Mouse (Mus musculus) testis, adult 2 months (tissue): ENCODE data around the gene Taldo1. TPM values are rescaled to one million over a fixed set of nuclear protein-coding genes. Genes with fewer than 3 reads are reported as not detected.

Source experiments
- H3K27ac ChIP-seq: fragments of 200-500 bp; 2 replicates; pipeline ENCODE4 v1.5.1; 2012; ENCODE audit warnings: low read depth, low read length; ENCODE audit not compliant: control insufficient read depth, insufficient read depth
- H3K27me3 ChIP-seq: fragments of 200-500 bp; 2 replicates; pipeline ENCODE4 v1.6.1; 2012; ENCODE audit warnings: mild to moderate bottlenecking, low read length, moderate library complexity; ENCODE audit not compliant: control insufficient read depth, insufficient read depth
- H3K36me3 ChIP-seq: fragments of 200-500 bp; 2 replicates; pipeline ENCODE4 v1.6.1; 2012; ENCODE audit warnings: mild to moderate bottlenecking, low read length; ENCODE audit not compliant: control insufficient read depth, insufficient read depth
- H3K4me1 ChIP-seq: fragments of 200-500 bp; 2 replicates; pipeline ENCODE4 v1.6.1; 2012; ENCODE audit warnings: low read length; ENCODE audit not compliant: control insufficient read depth, insufficient read depth
- H3K4me3 ChIP-seq: fragments of 200-500 bp; 2 replicates; pipeline ENCODE4 v1.5.1; 2012; ENCODE audit warnings: low read depth, mild to moderate bottlenecking, low read length, moderate library complexity, mixed read lengths; ENCODE audit not compliant: control insufficient read depth
- CTCF ChIP-seq: fragments of 200-500 bp; IDR thresholded peaks from 2 replicates; pipeline ENCODE4 v1.5.1; 2012; ENCODE audit warnings: low read depth, mild to moderate bottlenecking, inconsistent platforms, low read length, moderate library complexity; ENCODE audit not compliant: control insufficient read depth, insufficient read depth, insufficient replicate concordance
- POLR2A ChIP-seq: fragments of 200-500 bp; IDR thresholded peaks from 2 replicates; pipeline ENCODE4 v1.6.1; 2012; ENCODE audit warnings: low read depth, mild to moderate bottlenecking, inconsistent platforms, low read length, moderate library complexity; ENCODE audit not compliant: control insufficient read depth
- polyA plus RNA-seq: library from polyadenylated mRNA; depleted of rRNA; stranded (reverse); fragments of >200 nt; gene quantifications from 2 replicates; pipeline ENCODE4 v1.2.3, GENCODE M21; 2012

Taldo1 gene
- polyA plus RNA-seq, 1 experiment = 26.0 TPM

DNA sequence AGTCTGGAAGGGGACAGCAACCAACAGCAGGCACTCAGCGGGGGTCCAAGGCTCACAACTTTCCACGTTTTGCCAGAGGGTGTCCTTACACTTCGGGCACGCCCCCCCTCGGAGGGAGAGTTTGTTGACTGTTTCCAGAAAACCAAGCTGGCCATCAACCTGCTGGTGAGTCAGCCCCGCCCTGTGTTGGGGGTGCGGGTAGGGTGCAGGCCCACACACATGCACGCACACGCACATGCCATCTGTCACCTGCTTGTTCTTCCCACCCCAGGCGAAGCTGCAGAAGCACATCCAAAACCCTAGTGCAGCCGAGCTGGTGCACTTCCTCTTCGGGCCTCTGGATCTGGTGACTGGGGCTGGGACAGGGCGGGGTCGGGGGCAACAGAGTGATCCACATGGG, 35.0 kb upstream of the Taldo1 start:
- no peaks in the 10 kb centered on the region for H3K27me3 ChIP-seq
- peaks cover 2% of the 10 kb centered on the region for H3K4me1 ChIP-seq
- no peak overlapping the region for H3K27ac ChIP-seq
- H3K4me3 ChIP-seq = no peak overlapping the region
- H3K36me3 ChIP-seq = no peaks in the 10 kb centered on the region
- TF ChIP-seq CTCF = no peak
- TF ChIP-seq POLR2A = no peak

DNA sequence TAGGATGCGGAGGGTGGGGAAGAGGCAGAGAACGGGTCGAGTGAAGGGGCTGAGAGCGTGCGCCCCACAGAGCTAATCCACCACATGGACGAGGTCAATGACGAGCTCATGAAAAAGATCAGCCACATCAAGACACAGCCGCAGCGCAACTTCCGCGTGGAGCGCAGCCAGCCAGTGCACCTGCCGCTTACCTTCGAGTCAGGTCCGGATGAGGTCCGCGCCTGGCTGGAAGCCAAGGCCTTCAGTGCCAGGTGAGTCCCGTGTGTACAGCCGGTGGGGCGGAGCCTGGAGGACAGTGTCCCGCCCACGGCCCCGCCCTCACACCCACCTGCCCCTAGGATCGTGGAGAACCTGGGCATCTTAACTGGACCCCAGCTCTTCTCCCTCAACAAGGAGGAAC, 30.5 kb upstream of the Taldo1 start:
- no peak overlapping the region for H3K27ac ChIP-seq
- no peaks in the 10 kb centered on the region; the same call in 1 of the 2 replicates for H3K4me1 ChIP-seq
- TF ChIP-seq CTCF (no peak), POLR2A (no peak)
- no peak overlapping the region for H3K4me3 ChIP-seq
- no peaks in the 10 kb centered on the region for H3K36me3 ChIP-seq
- no peaks in the 10 kb centered on the region for H3K27me3 ChIP-seq

DNA sequence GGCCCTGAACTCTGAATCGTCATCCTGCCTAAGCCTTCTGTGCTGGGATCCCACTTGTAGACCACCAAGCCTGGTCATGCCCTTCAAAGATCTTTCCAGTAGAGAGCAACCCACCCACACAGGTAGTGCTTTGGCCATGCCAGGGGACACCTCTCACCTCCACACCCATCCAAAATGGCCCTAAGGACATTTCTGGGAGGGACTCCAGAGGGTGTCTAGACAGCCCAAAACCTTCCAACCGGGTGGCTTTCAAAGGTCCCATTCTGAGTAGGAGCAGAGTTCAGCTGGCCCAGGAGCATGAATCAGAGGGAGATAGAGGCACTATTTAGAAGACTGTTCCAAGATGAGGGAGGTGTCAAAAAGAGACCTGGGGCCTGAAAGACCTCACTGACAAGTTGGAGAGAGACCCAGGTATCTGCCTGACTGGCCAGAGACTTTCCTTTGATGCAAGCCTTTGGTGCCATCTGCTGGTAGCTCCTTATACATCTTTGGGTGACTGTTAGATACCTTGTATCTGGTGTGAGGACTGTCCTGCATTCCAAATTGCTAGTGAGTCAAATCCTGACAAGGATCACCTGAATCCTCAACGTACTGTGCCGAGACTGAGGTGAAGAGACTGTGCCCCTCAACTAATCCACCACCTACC, 28.8 kb upstream of the Taldo1 start:
- Histone ChIP-seq H3K4me1 (no peaks in the 10 kb centered on the region; the same call in 1 of the 2 replicates), H3K4me3 (no peak overlapping the region), H3K27me3 (no peaks in the 10 kb centered on the region), H3K36me3 (no peaks in the 10 kb centered on the region), H3K27ac (no peak overlapping the region)
- TF ChIP-seq CTCF = no peak; the same call in 1 of the 2 replicates
- TF ChIP-seq POLR2A = no peak

DNA sequence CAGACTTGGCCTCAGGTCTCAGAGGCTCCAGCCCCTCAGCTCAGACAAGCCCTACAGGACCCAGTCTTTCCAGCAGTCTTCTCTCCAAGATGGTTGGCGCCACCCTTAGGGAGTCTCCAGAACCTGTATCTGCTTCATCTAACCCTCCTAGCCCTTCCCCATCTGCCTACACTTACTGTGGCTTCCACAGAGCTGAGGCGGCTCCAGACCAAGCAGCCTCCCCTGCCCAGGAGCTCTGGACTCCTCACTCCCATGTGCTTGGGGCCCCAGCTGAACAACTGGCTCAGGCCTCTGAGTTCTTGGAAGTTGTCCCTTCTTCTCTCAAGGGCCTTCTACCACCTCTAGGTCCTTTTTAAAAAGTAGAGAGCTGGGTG, 28.3 kb upstream of the Taldo1 start:
- no peak overlapping the region for H3K27ac ChIP-seq
- H3K27me3 ChIP-seq = no peaks in the 10 kb centered on the region
- TF ChIP-seq CTCF = no peak
- no peak for TF ChIP-seq POLR2A
- H3K4me3 ChIP-seq = no peak overlapping the region
- no peaks in the 10 kb centered on the region; the same call in 1 of the 2 replicates for H3K4me1 ChIP-seq
- H3K36me3 ChIP-seq = no peaks in the 10 kb centered on the region

DNA sequence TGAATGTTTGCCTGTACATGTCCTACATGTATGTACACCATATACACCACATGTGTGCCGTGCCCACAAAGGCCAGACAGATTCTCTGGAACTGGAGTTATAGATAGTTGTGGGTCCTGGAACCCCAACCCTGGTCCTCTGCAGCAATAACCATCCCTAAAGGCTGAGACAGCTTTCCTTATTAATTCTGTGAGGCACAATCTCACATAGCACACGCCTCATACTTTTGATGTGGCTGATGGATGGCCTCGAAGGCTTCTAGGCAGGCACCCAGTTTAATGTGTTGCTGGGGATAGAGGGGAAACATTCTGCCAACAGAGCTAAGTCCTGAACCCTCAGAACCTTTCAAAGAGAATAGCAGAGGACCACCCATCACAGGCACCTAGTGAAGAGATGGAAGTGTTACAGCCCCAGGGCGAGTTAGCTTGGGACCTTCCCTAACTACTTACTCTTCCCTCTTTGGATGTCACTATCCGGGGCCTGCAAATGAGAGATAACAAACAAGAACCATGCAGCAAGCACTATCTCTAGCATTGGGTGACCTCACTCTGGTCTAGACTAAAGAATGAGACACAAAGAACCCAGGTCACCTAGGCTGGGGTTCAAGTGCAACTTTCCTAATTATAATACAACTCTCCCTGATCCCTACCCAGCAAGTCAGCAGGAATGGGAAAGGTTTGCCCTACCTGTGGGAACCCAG, 27.5 kb upstream of the Taldo1 start:
- Histone ChIP-seq H3K4me3 (no peak overlapping the region), H3K27ac (no peak overlapping the region), H3K36me3 (no peaks in the 10 kb centered on the region), H3K4me1 (no peaks in the 10 kb centered on the region; the same call in 1 of the 2 replicates), H3K27me3 (no peaks in the 10 kb centered on the region)
- no peak for TF ChIP-seq CTCF
- no peak for TF ChIP-seq POLR2A

DNA sequence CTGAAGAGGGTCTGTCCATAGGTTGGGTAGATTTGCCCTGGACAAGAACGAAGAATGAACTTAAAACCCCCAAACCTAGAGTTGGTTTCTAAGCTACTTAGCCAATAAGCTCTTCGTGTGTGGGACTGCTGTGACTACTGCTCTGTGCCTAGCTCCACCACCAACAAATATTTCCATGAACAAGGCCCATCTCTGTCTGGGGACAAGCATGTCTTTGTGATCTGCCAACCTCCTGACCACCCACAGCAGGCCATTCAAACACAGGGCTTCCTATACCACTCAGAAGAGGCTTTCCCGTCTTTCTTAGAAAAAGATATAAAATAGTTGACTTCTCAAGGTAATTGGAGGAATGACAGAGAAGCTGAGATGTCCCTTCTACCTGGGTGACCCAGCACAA, 27.0 kb upstream of the Taldo1 start:
- Histone ChIP-seq H3K27me3 (no peaks in the 10 kb centered on the region), H3K4me1 (no peaks in the 10 kb centered on the region; the same call in 1 of the 2 replicates), H3K36me3 (no peaks in the 10 kb centered on the region), H3K4me3 (no peak overlapping the region), H3K27ac (no peak overlapping the region)
- TF ChIP-seq CTCF (no peak), POLR2A (no peak)

DNA sequence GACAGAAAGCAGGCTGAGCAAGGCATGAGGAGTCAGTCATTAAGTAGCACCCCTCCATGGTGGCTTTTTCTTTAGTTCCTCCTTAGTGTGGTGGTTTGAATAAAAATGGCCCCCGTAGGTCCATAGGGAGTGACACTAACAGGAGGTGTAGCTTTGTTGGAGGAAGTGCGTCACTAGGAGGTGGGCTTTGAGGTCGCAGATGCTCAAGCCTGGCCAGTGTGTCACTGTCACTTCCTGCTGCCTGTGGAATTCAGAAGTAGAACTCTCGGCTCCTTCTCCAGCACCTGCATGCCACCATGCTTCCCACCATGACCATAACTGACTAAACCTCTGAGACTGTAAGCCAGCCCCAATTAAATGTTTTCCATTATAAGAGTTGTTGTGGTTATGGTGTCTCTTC, 24.6 kb upstream of the Taldo1 start:
- Histone ChIP-seq H3K4me3 (no peak overlapping the region), H3K36me3 (no peaks in the 10 kb centered on the region), H3K27ac (no peak overlapping the region), H3K27me3 (no peaks in the 10 kb centered on the region), H3K4me1 (no peaks in the 10 kb centered on the region)
- TF ChIP-seq CTCF = no peak
- no peak for TF ChIP-seq POLR2A

DNA sequence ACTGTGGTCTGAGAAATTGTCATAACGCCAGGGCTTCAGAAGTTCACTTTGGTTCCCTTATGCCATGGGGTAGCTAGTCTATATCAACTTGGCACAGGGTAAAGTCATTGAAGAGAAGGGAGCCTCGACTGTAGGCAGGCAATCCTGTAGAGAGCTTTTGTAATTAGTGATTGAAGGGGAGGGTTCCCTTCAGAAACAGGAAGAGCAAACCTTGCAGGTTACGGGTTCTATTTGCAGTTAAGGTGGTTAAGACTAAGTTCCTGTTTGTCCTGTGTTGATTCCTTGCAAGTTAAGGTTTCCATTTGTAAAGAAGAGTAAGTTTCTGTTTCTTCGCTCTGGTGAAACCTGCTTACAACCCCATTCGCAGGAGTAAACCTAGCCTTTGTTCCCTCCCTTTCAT, 22.1 kb upstream of the Taldo1 start:
- Histone ChIP-seq H3K27ac (no peak overlapping the region), H3K36me3 (no peaks in the 10 kb centered on the region), H3K27me3 (no peaks in the 10 kb centered on the region), H3K4me3 (no peak overlapping the region), H3K4me1 (no peaks in the 10 kb centered on the region)
- no peak for TF ChIP-seq CTCF
